Mouse (Mus musculus): ENCODE data around the gene Zfp866.

GRCm38 (mm10) chr8:69826371-69826770 lies 35.4 kb upstream of the Zfp866 start:
- no peak for TF ChIP-seq POLR2A (IDR thresholded peaks at IDR 0.05; ENCODE audit: extremely low read depth, insufficient read depth, low read length)
- no peak for TF ChIP-seq CTCF (IDR thresholded peaks at IDR 0.05; ENCODE audit: extremely low read depth, insufficient read depth, low read length)

Measured in cortical plate, adult 2 months (tissue).